Mouse (Mus musculus): ENCODE data around the gene Yipf7.

Yipf7 gene

GRCm38 (mm10) chr5:69542489-69542888 lies at the start of gene Yipf7:
Gene Yipf7 (minus strand): TSS chr5:69542648.
- DNase-seq (ENCODE audit: low read depth, low spot score) = no peak

GRCm38 (mm10) chr5:69591640-69592461 lies 49.4 kb upstream of the Yipf7 start, which contains the start of gene Gnpda2:
Gene Gnpda2 (minus strand): TSS chr5:69592340.
- DNase-seq (ENCODE audit: low read depth, low spot score) = peak; percentile 70

GRCm38 (mm10) chr5:69557404-69557935 lies 15.0 kb upstream of the Yipf7 start:
- DNase-seq (ENCODE audit: low read depth, low spot score) = no peak

GRCm38 (mm10) chr5:69556628-69557403 lies 14.4 kb upstream of the Yipf7 start, which contains the start of gene Guf1:
Gene Guf1 (plus strand): TSS chr5:69556923.
- peak; percentile 77 for DNase-seq (ENCODE audit: low read depth, low spot score)

- DNase-seq (ENCODE audit: low read depth, low spot score) = no peak
These were observed 768 bp downstream of the Yipf7 start for GRCm38 (mm10) chr5:69541680-69542079.

- no peak for DNase-seq (ENCODE audit: low read depth, low spot score)
These were observed 18.5 kb downstream of the Yipf7 start for GRCm38 (mm10) chr5:69523944-69524343.

GRCm38 (mm10) chr5:69522064-69522463 lies 20.4 kb downstream of the Yipf7 start:
- DNase-seq (ENCODE audit: low read depth, low spot score) = no peak

- DNase-seq (ENCODE audit: low read depth, low spot score) = no peak
These were observed 21.7 kb downstream of the Yipf7 start for GRCm38 (mm10) chr5:69520661-69521278.

GRCm38 (mm10) chr5:69512203-69512602 lies 30.2 kb downstream of the Yipf7 start:
- DNase-seq (ENCODE audit: low read depth, low spot score) = no peak

GRCm38 (mm10) chr5:69511631-69512030 lies 30.8 kb downstream of the Yipf7 start:
- no peak for DNase-seq (ENCODE audit: low read depth, low spot score)

GRCm38 (mm10) chr5:69507045-69507444 lies 35.4 kb downstream of the Yipf7 start:
- no peak for DNase-seq (ENCODE audit: low read depth, low spot score)

GRCm38 (mm10) chr5:69489046-69489445 lies 53.4 kb downstream of the Yipf7 start:
- no peak for DNase-seq (ENCODE audit: low read depth, low spot score)

- DNase-seq (ENCODE audit: low read depth, low spot score) = no peak
These were observed 74.9 kb downstream of the Yipf7 start for GRCm38 (mm10) chr5:69467520-69467919.
